Mouse (Mus musculus) lung, postnatal 0 days (tissue): ENCODE results near the gene Olfr373. TPM values are rescaled to one million over a fixed set of nuclear protein-coding genes. Genes with fewer than 3 reads are reported as not detected.
"Not testable (repeated sequence)": the region's sequence is repeated elsewhere in the genome, so short reads cannot be mapped to it uniquely, and the experiment has no call there.

Source experiments
- ATAC-seq: fragments of 200-750 bp; cut with Nextera tagmentation; 2 replicates; pipeline ENCODE4 v1.8.0; 2017; ENCODE audit warnings: moderate library complexity
- DNase-seq: peaks from one replicate; pipeline ENCODE4 v3.0.0-alpha.2; 2016; ENCODE audit warnings: low spot score
- H3K27ac ChIP-seq: fragments of 300-500 bp; sonication (generic); 2 replicates; pipeline ENCODE4 v1.5.1; 2014; ENCODE audit warnings: antibody characterized with exemption, mild to moderate bottlenecking, low read length, mixed read lengths
- H3K27me3 ChIP-seq: fragments of 300-500 bp; sonication (generic); replicated peaks from 2 replicates; pipeline ENCODE4 v1.6.1; 2014; ENCODE audit warnings: low read length, mixed read lengths; ENCODE audit not compliant: insufficient read depth
- H3K36me3 ChIP-seq: fragments of 300-500 bp; sonication (generic); 2 replicates; pipeline ENCODE4 v1.6.1; 2014; ENCODE audit warnings: low read length, mixed read lengths; ENCODE audit not compliant: insufficient read depth
- H3K4me1 ChIP-seq: fragments of 300-500 bp; sonication (generic); 2 replicates; pipeline ENCODE4 v1.6.1; 2014; ENCODE audit warnings: antibody characterized with exemption, low read depth, low read length, mixed read lengths; ENCODE audit not compliant: insufficient read depth
- H3K4me2 ChIP-seq: fragments of 300-500 bp; sonication (generic); replicated peaks from 2 replicates; pipeline ENCODE4 v1.6.1; 2014; ENCODE audit warnings: low read depth, mild to moderate bottlenecking, low read length, moderate library complexity, mixed read lengths
- H3K4me3 ChIP-seq: fragments of 300-500 bp; sonication (generic); 2 replicates; pipeline ENCODE4 v1.5.1; 2014; ENCODE audit warnings: low read depth, low read length
- H3K9ac ChIP-seq: fragments of 300-500 bp; sonication (generic); replicated peaks from 2 replicates; pipeline ENCODE4 v1.6.1; 2014; ENCODE audit warnings: low read depth, mild to moderate bottlenecking
- H3K9me3 ChIP-seq: fragments of 300-500 bp; sonication (generic); 2 replicates; pipeline ENCODE4 v1.6.1; 2016; ENCODE audit warnings: low read length, mixed read lengths
- CTCF ChIP-seq: IDR thresholded peaks from 2 replicates; pipeline ENCODE4 v1.5.1; 2016; ENCODE audit warnings: antibody characterized with exemption, mild to moderate bottlenecking
- EP300 ChIP-seq: IDR thresholded peaks from 2 replicates; pipeline ENCODE4 v1.6.1; 2016; ENCODE audit warnings: antibody characterized with exemption, mild to moderate bottlenecking, control low read depth
- WGBS: fragments of 180-500 bp; shearing (Covaris S2); extraction: QIAGEN DNeasy Blood & Tissue Kit; methylation state at CpG from one replicate; pipeline ENCODE4 v1.1.7; 2014; 5-methylcytosine and 5-hydroxymethylcytosine counted together
- polyA plus RNA-seq: library from polyadenylated mRNA; unstranded; fragments of >200 nt; fragmentation: Nextera tagmentation; extraction: Ambion mirVana; gene quantifications from 2 replicates; pipeline ENCODE4 v1.2.1, GENCODE M21; 2015

The Olfr373 gene
- polyA plus RNA-seq, 1 experiment from 2014 or later: not detected

- Histone ChIP-seq H3K27ac (no peak overlapping the region), H3K36me3 (no peaks in the 10 kb centered on the region), H3K27me3 (no peaks in the 10 kb centered on the region), H3K9ac (no peak overlapping the region), H3K4me2 (no peak overlapping the region), H3K4me1 (no peaks in the 10 kb centered on the region), H3K4me3 (no peak overlapping the region), H3K9me3 (no peaks in the 10 kb centered on the region)
- ATAC-seq (no peak), DNase-seq (no peak)
- 84% methylated on average over 2 of the region's 2 CpGs for WGBS
- no peak for TF ChIP-seq EP300
- no peak for TF ChIP-seq CTCF
Observed at GRCm38 (mm10) chr8:72115202-72115601, 32.2 kb downstream of the Olfr373 start.

GRCm38 (mm10) chr8:72118616-72119015, 35.6 kb downstream of the Olfr373 start:
- Histone ChIP-seq H3K27me3 (no peaks in the 10 kb centered on the region), H3K27ac (no peak overlapping the region), H3K36me3 (no peaks in the 10 kb centered on the region), H3K9me3 (no peaks in the 10 kb centered on the region), H3K4me3 (no peak overlapping the region), H3K4me2 (no peak overlapping the region), H3K4me1 (no peaks in the 10 kb centered on the region), H3K9ac (no peak overlapping the region)
- DNase-seq (peak; percentile 7), ATAC-seq (no peak)
- TF ChIP-seq CTCF (peak; percentile 32), EP300 (no peak)
- 41% methylated on average over 4 of the region's 4 CpGs for WGBS

- 46% methylated on average over 3 of the region's 3 CpGs for WGBS
- not testable (repeated sequence) for ATAC-seq, H3K4me3 ChIP-seq, H3K36me3 ChIP-seq, H3K9me3 ChIP-seq, H3K9ac ChIP-seq, H3K4me2 ChIP-seq, H3K27me3 ChIP-seq, H3K4me1 ChIP-seq, H3K27ac ChIP-seq
- peak; percentile 18 for DNase-seq
Observed at GRCm38 (mm10) chr8:72121486-72121885, 38.5 kb downstream of the Olfr373 start.

- Histone ChIP-seq H3K4me3 (no peak overlapping the region), H3K27ac (no peak overlapping the region), H3K9ac (no peak overlapping the region), H3K4me1 (no peaks in the 10 kb centered on the region), H3K9me3 (no peaks in the 10 kb centered on the region), H3K27me3 (no peaks in the 10 kb centered on the region), H3K36me3 (no peaks in the 10 kb centered on the region), H3K4me2 (no peak overlapping the region)
- ATAC-seq: no peak
- WGBS: 82% methylated on average over 1 of the region's 1 CpGs
- DNase-seq: no peak
- TF ChIP-seq CTCF (no peak), EP300 (no peak)
Observed at GRCm38 (mm10) chr8:72121997-72122396, 39.0 kb downstream of the Olfr373 start.

GRCm38 (mm10) chr8:72127834-72128233, 44.9 kb downstream of the Olfr373 start:
- Histone ChIP-seq H3K4me3 (no peak overlapping the region), H3K9ac (no peak overlapping the region), H3K4me2 (no peak overlapping the region), H3K27ac (no peak overlapping the region), H3K4me1 (no peaks in the 10 kb centered on the region; the same call in 1 of the 2 replicates), H3K36me3 (no peaks in the 10 kb centered on the region), H3K27me3 (no peaks in the 10 kb centered on the region), H3K9me3 (no peaks in the 10 kb centered on the region)
- WGBS: 45% methylated on average over 1 of the region's 1 CpGs
- ATAC-seq: no peak
- TF ChIP-seq EP300: no peak
- TF ChIP-seq CTCF: no peak
- no peak for DNase-seq

GRCm38 (mm10) chr8:72131251-72131650, 48.3 kb downstream of the Olfr373 start:
- H3K4me2 ChIP-seq: no peak overlapping the region
- H3K36me3 ChIP-seq: no peaks in the 10 kb centered on the region
- no peak overlapping the region for H3K9ac ChIP-seq
- H3K27me3 ChIP-seq: no peaks in the 10 kb centered on the region
- no peak overlapping the region for H3K4me3 ChIP-seq
- no peaks in the 10 kb centered on the region; the same call in 1 of the 2 replicates for H3K4me1 ChIP-seq
- no peaks in the 10 kb centered on the region for H3K9me3 ChIP-seq
- 0 out of 2 replicates have a peak overlapping the region, but pooled peaks have one; percentile 47 for H3K27ac ChIP-seq
- DNase-seq: peak; percentile 44
- no peak for ATAC-seq
- 79% methylated on average over 2 of the region's 2 CpGs for WGBS
- TF ChIP-seq CTCF (no peak), EP300 (0 out of 2 replicates have a peak, but pooled peaks have one; percentile 23)

- Histone ChIP-seq H3K27me3 (no peaks in the 10 kb centered on the region), H3K9ac (no peak overlapping the region), H3K4me2 (no peak overlapping the region), H3K9me3 (no peaks in the 10 kb centered on the region), H3K27ac (peak overlapping the region; percentile 47), H3K4me1 (no peaks in the 10 kb centered on the region; the same call in 1 of the 2 replicates), H3K36me3 (no peaks in the 10 kb centered on the region), H3K4me3 (no peak overlapping the region)
- WGBS: 69% methylated on average over 2 of the region's 2 CpGs
- peak; percentile 11 for DNase-seq
- TF ChIP-seq EP300: no peak
- no peak for TF ChIP-seq CTCF
- ATAC-seq: no peak
Observed at GRCm38 (mm10) chr8:72131901-72132300, 48.9 kb downstream of the Olfr373 start.
